Mouse (Mus musculus): ENCODE results near the gene Kmt2b. TPM values are rescaled to one million over a fixed set of nuclear protein-coding genes. Genes with fewer than 3 reads are reported as not detected.

The Kmt2b gene
- 10 to 100 TPM in 1 of 2 experiments, 1 to 10 TPM in 1; 3.7 to 16.5 TPM for polyA plus RNA-seq (2012; fragmentation: generic; extraction: Trizol)

GRCm38 (mm10) chr7:30588676-30589434, at the start of gene Kmt2b:
Kmt2b (minus strand) TSS chr7:30588726.

DNA sequence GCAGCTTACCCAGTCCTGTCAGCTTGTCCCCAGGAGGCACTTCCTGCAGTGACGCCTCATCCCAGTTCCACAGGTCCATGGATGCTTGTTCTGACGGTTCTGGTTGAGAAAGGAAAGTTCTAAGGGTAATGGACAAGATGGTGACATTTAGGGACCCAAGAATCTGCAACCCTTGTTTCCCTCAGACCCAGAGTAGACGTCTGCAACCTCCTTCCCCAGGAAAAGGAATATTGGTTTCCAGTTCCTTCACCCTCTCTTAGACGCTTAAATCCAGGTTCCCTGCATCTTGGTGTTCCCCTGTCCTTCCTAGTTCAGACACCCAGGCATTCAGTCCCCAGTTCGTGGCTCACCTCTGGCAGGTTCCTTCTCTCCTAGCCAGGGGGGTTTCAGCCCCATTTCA, 47.2 kb upstream of the Kmt2b start, which contains the start of gene Etv2:
Gene Etv2, minus strand, starts transcription at position 101 of the 400 bp plus-strand sequence.

GRCm38 (mm10) chr7:30625530-30626384, 37.2 kb upstream of the Kmt2b start, which contains the start of gene Cox6b1:
Cox6b1 (minus strand) TSS chr7:30626151.

GRCm38 (mm10) chr7:30612654-30613402, 24.3 kb upstream of the Kmt2b start, which contains the start of gene Upk1a:
Upk1a (minus strand) TSS chr7:30612847.

GRCm38 (mm10) chr7:30598786-30599185, 10.3 kb upstream of the Kmt2b start, which contains the start of gene Zbtb32:
Zbtb32 (minus strand) TSS chr7:30598909.

DNA sequence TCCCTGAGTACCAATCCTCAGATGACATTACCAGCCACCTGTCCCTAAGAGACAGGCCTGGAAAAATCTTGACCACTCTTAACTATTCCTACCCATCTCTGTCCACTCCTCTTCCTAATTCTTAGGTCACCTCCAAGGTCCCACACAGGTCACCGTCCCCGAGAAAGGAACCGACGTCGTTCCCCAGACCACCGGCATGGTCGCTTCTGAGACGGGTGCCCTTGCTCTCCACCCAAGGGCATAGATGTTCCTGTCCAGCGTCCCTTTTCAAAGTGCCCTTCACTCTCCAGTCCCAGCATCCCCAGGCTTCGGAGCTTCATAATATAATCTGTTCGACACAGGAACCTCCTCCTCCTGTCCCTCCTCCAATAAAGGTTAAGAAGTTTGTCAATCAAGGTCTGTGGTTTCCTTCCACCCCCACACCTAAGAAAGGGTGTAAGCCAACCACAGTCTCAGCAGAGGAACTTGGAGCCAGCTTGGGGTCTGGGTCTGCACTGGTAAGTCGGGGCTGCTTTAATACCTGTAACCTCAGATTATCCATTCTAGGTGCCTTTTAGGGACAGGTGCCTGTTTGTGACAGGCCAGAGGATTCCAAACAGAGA, 23.5 kb downstream of the Kmt2b start, which contains the start of gene Igflr1:
Gene Igflr1, plus strand, starts transcription at position 458 of the 602 bp plus-strand sequence.

GRCm38 (mm10) chr7:30563117-30563905, 25.2 kb downstream of the Kmt2b start, which contains the start of the genes U2af1l4, Gm49396 and Psenen:
U2af1l4 (plus strand) TSS chr7:30563301.
Gm49396 (plus strand) TSS chr7:30563344.
Psenen (minus strand) TSS chr7:30563627.

DNA sequence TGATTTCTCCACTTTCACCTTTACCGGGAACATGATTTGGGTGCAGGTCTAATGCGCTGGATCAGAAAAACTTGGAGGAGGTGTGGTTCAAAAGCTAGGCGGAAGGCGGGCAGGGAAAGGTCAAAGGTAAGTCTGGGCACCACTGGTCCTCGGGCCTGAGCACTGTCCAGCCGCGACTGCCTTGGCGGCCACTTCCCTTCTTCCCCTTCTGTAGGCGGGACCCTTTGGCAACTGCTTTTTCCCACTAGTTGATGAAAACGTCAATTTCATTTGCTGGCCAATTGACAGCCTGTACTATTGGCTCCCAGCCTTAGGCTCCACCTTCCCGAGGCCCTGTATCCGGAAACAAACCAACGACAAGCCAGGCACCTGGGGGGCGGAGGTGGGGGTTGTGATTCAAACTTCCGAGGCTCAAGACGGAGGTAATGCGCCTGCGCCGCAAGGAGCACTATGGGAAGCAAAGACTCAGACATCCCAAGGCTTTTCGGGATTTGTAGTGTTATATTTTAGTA, 29.0 kb downstream of the Kmt2b start, which contains the start of gene Lin37:
Gene Lin37, minus strand, starts transcription at position 396 of the 512 bp plus-strand sequence.

DNA sequence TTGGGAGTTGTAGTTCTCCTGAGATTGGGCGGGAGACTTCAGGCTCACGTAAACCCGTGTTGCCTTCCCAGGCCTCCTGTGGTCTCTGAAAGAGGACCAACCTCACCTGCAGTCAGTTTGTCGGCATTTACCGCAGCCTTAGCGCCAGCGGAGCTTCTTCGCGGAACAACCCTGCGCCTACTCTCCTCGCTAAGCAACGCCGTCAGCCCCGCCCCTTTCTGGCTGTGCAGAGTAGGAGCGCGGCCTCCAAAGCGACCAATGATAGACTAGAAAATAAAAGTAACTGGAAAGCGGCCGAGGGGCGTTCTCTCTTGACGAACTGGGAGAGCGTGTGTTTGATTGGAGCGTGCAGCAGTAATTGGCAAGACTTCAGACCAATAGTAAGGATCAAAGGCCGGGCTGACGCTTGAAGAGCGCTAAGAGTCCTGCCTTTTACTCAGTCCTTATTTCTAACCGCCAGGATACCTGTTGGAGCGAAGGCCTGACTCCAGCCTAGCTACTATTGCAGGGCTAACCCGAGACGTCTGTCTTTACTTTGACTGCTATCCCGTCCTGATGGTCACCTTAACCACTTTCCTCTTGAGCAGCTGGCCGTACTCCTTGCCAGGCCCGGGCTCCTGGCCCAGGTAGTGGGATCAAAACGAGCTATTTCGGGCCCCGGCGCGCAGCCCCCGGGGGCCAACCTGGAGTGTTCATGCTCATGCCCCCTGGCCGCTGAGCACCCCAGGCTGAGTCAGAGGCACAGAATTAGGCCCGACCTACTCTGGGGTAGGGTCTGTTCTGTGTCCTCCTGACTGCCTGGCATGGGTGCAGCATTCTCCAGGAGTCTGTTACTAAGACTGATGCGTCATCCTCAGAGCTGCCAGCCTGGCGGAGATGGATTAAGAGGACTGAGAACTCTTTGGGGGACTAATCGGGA, 36.2 kb downstream of the Kmt2b start, which contains the start of the genes Hspb6 and Proser3:
Gene Hspb6, plus strand, starts transcription at position 77 of the 919 bp plus-strand sequence.
Gene Proser3, minus strand, starts transcription at position 198 of the 919 bp plus-strand sequence.

DNA sequence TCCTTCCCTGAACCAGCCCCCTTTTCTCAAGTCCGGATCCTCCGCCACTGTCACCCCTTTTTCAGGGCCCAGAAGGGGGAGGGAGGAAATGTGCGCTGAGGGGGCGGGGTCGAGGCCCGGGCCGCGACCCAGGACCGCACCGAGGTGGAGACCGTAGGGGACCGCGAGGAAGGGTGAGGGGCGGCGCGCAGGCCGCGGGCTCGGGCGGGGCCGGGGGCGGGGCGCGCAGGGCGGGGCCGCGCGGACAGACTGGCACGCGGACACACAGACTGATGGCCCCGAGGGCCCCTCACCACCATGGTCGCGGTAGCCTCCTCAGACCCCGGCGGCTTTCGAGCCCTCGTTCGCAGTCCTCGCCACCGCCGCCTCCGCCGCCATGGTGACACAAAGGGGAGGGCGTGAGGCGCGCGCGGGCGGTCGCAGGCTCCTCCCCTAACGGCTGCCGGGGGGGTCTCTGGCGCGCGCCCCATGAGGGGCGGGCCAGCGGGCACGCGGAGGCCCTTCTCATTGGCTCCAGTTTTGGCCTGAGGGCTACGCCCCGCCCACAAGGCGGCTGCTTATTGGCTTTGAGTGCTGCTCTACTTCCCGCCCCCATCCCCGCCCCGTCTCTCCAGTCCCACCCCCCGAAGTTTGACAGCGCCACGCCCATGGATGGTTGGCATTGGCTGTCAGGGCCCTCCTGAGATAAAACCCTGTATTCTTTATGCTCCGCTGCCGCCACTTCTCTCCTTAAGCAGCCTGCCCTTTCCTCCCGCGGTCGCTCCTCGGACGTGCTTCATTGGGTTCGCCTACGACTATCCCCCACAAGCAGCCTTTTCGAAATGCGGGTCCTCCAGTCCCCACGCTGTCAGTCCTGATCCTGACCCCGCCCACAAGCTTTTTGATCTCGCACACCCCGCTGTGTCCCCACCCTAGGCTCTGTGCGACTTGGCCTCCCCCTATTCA, 53.6 kb downstream of the Kmt2b start, which contains the start of gene Arhgap33:
Gene Arhgap33, minus strand, starts transcription at position 428 of the 945 bp plus-strand sequence.

Other genes starting within 250 kb of the Kmt2b start
- 1 to 10 TPM; 2.1 to 5.0 TPM for gene Lrfn3, start 226.0 kb downstream of the Kmt2b start, polyA plus RNA-seq (2012; fragmentation: generic; extraction: Trizol)
- gene Tyrobp, start 175.0 kb downstream of the Kmt2b start, polyA plus RNA-seq (2012; fragmentation: generic; extraction: Trizol) = not detected
- gene Hcst, start 168.9 kb downstream of the Kmt2b start, polyA plus RNA-seq (2012; fragmentation: generic; extraction: Trizol) = not detected
- gene Nfkbid, start 167.0 kb downstream of the Kmt2b start, polyA plus RNA-seq (2012; fragmentation: generic; extraction: Trizol) = not detected
- gene Aplp1, start 143.2 kb downstream of the Kmt2b start, polyA plus RNA-seq (2012; fragmentation: generic; extraction: Trizol) = under 1 TPM; 0.02 to 0.13 TPM
- gene Kirrel2, start 131.0 kb downstream of the Kmt2b start, polyA plus RNA-seq (2012; fragmentation: generic; extraction: Trizol) = not detected
- under 1 TPM; 0.28 TPM for gene Nphs1, start 130.4 kb downstream of the Kmt2b start, polyA plus RNA-seq (2012; fragmentation: generic; extraction: Trizol)
- gene Prodh2, start 95.1 kb downstream of the Kmt2b start, polyA plus RNA-seq (2012; fragmentation: generic; extraction: Trizol) = not detected
- 10 to 100 TPM in 1 of 2 experiments, under 1 TPM in 1; 0.55 to 10.4 TPM for gene Arhgap33, start 53.7 kb downstream of the Kmt2b start, polyA plus RNA-seq (2012; fragmentation: generic; extraction: Trizol)
- gene Hspb6, start 36.5 kb downstream of the Kmt2b start, polyA plus RNA-seq (2012; fragmentation: generic; extraction: Trizol) = 100 to 1,000 TPM; 101 to 108 TPM
- gene Proser3, start 36.4 kb downstream of the Kmt2b start, polyA plus RNA-seq (2012; fragmentation: generic; extraction: Trizol) = 10 to 100 TPM in 1 of 2 experiments, 1 to 10 TPM in 1; 2.9 to 18.1 TPM
- 10 to 100 TPM; 55.0 to 57.3 TPM for gene Lin37, start 28.9 kb downstream of the Kmt2b start, polyA plus RNA-seq (2012; fragmentation: generic; extraction: Trizol)
- gene U2af1l4, start 25.4 kb downstream of the Kmt2b start, polyA plus RNA-seq (2012; fragmentation: generic; extraction: Trizol) = 10 to 100 TPM; 59.0 to 76.2 TPM
- gene Gm49396, start 25.4 kb downstream of the Kmt2b start, polyA plus RNA-seq (2012; fragmentation: generic; extraction: Trizol) = 1 to 10 TPM in 1 of 2 experiments, under 1 TPM in 1; 0.21 to 1.4 TPM
- gene Psenen, start 25.1 kb downstream of the Kmt2b start, polyA plus RNA-seq (2012; fragmentation: generic; extraction: Trizol) = 100 to 1,000 TPM; 203 to 206 TPM
- gene Igflr1, start 23.3 kb downstream of the Kmt2b start, polyA plus RNA-seq (2012; fragmentation: generic; extraction: Trizol) = 1 to 10 TPM in 1 of 2 experiments, under 1 TPM in 1; 0.18 to 1.6 TPM
- gene Zbtb32, start 10.2 kb upstream of the Kmt2b start, polyA plus RNA-seq (2012; fragmentation: generic; extraction: Trizol) = under 1 TPM; 0.05 to 0.28 TPM
- 1 to 10 TPM in 1 of 2 experiments, under 1 TPM in 1; 0.34 to 1.1 TPM for gene Upk1a, start 24.1 kb upstream of the Kmt2b start, polyA plus RNA-seq (2012; fragmentation: generic; extraction: Trizol)
- 100 to 1,000 TPM; 929 to 961 TPM for gene Cox6b1, start 37.4 kb upstream of the Kmt2b start, polyA plus RNA-seq (2012; fragmentation: generic; extraction: Trizol)
- under 1 TPM in 1 of 2 experiments, not detected in 1; 0.05 TPM for gene Etv2, start 47.1 kb upstream of the Kmt2b start, polyA plus RNA-seq (2012; fragmentation: generic; extraction: Trizol)
- gene Rbm42, start 61.6 kb upstream of the Kmt2b start, polyA plus RNA-seq (2012; fragmentation: generic; extraction: Trizol) = 100 to 1,000 TPM; 133 to 147 TPM
- gene Haus5, start 76.3 kb upstream of the Kmt2b start, polyA plus RNA-seq (2012; fragmentation: generic; extraction: Trizol) = 10 to 100 TPM; 15.2 to 16.6 TPM
- gene Pmis2, start 82.9 kb upstream of the Kmt2b start, polyA plus RNA-seq (2012; fragmentation: generic; extraction: Trizol) = not detected
- not detected for gene 2200002J24Rik, start 110.2 kb upstream of the Kmt2b start, polyA plus RNA-seq (2012; fragmentation: generic; extraction: Trizol)
- not detected for gene Atp4a, start 123.5 kb upstream of the Kmt2b start, polyA plus RNA-seq (2012; fragmentation: generic; extraction: Trizol)
- gene Tmem147, start 140.8 kb upstream of the Kmt2b start, polyA plus RNA-seq (2012; fragmentation: generic; extraction: Trizol) = 100 to 1,000 TPM; 160 to 238 TPM
- gene Gapdhs, start 155.0 kb upstream of the Kmt2b start, polyA plus RNA-seq (2012; fragmentation: generic; extraction: Trizol) = not detected
- gene Sbsn, start 162.7 kb upstream of the Kmt2b start, polyA plus RNA-seq (2012; fragmentation: generic; extraction: Trizol) = 1 to 10 TPM; 1.0 to 2.6 TPM
- not detected for gene Dmkn, start 175.0 kb upstream of the Kmt2b start, polyA plus RNA-seq (2012; fragmentation: generic; extraction: Trizol)
- not detected for gene Krtdap, start 199.2 kb upstream of the Kmt2b start, polyA plus RNA-seq (2012; fragmentation: generic; extraction: Trizol)
- gene Ffar2, start 235.0 kb upstream of the Kmt2b start, polyA plus RNA-seq (2012; fragmentation: generic; extraction: Trizol) = not detected

Measured in C3H10T1/2 (cell line).